Mouse (Mus musculus) liver, embryonic 11.5 days (tissue): ENCODE results near the gene Nmt2. TPM values are rescaled to one million over a fixed set of nuclear protein-coding genes. Genes with fewer than 3 reads are reported as not detected.

Experiments
- ATAC-seq: fragments of 200-750 bp; cut with Nextera tagmentation; replicated peaks from 2 replicates; pipeline ENCODE4 v1.8.0; 2017; ENCODE audit warnings: moderate number of reproducible peaks, mild to moderate bottlenecking, moderate TSS enrichment, moderate library complexity; ENCODE audit not compliant: low FRiP score
- DNase-seq: peaks from one replicate; pipeline ENCODE4 v3.0.0-alpha.2; 2017; ENCODE audit warnings: low spot score
- H3K27ac ChIP-seq: fragments of 300-500 bp; sonication (generic); 2 replicates; pipeline ENCODE4 v1.5.1; 2014; ENCODE audit warnings: mild to moderate bottlenecking, low read depth, low read length, control low read depth
- H3K27me3 ChIP-seq: fragments of 300-500 bp; sonication (generic); replicated peaks from 2 replicates; pipeline ENCODE4 v1.6.1; 2014; ENCODE audit warnings: low read length, mixed read lengths; ENCODE audit not compliant: control insufficient read depth, insufficient read depth
- H3K36me3 ChIP-seq: fragments of 300-500 bp; sonication (generic); 2 replicates; pipeline ENCODE4 v1.6.1; 2014; ENCODE audit warnings: mild to moderate bottlenecking, low read length, moderate library complexity, mixed read lengths; ENCODE audit not compliant: control insufficient read depth, insufficient read depth
- H3K4me1 ChIP-seq: fragments of 300-500 bp; sonication (generic); replicated peaks from 2 replicates; pipeline ENCODE4 v1.6.1; 2014; ENCODE audit warnings: low read length, mixed read lengths; ENCODE audit not compliant: control insufficient read depth, insufficient read depth
- H3K4me2 ChIP-seq: fragments of 300-500 bp; sonication (generic); 2 replicates; pipeline ENCODE4 v1.6.1; 2014; ENCODE audit warnings: mild to moderate bottlenecking, control low read depth, moderate library complexity
- H3K4me3 ChIP-seq: fragments of 300-500 bp; sonication (generic); 2 replicates; pipeline ENCODE4 v1.5.1; 2014; ENCODE audit warnings: low read depth, low read length, control low read depth
- H3K9ac ChIP-seq: fragments of 300-500 bp; sonication (generic); 2 replicates; pipeline ENCODE4 v1.6.1; 2014; ENCODE audit warnings: low read depth, low read length, control low read depth
- H3K9me3 ChIP-seq: fragments of 300-500 bp; sonication (generic); 2 replicates; pipeline ENCODE4 v1.6.1; 2016; ENCODE audit warnings: low read length, inconsistent platforms, mixed read lengths; ENCODE audit not compliant: control insufficient read depth
- WGBS: fragments of 180-500 bp; shearing (Covaris S2); extraction: QIAGEN DNeasy Blood & Tissue Kit; methylation state at CpG from one replicate; pipeline ENCODE4 v1.1.7; 2014; 5-methylcytosine and 5-hydroxymethylcytosine counted together
- polyA plus RNA-seq: library from polyadenylated mRNA; unstranded; fragments of >200 nt; fragmentation: Nextera tagmentation; extraction: Ambion mirVana; gene quantifications from 2 replicates; pipeline ENCODE4 v1.2.1, GENCODE M21; 2014

Nmt2 gene
- polyA plus RNA-seq = 36.1 and 36.5 TPM in 2 replicates

GRCm38 (mm10) chr2:3283602-3284472, at the start of gene Nmt2:
Gene Nmt2, plus strand, starts transcription at chr2:3284212.
- WGBS = under 1% methylated on average over 84 of the region's 88 CpGs
- Histone ChIP-seq H3K27ac (peak within 1 kb of the TSS; percentile 79), H3K4me1 (peaks cover 14% of the 10 kb centered on the region), H3K9ac (peak within 1 kb of the TSS; percentile 82), H3K9me3 (no peaks in the 10 kb centered on the region), H3K4me3 (peak within 1 kb of the TSS; percentile 59), H3K36me3 (no peaks in the 10 kb centered on the region), H3K4me2 (peak within 1 kb of the TSS; percentile 84), H3K27me3 (no peaks in the 10 kb centered on the region)
- DNase-seq (peak; percentile 97), ATAC-seq (peak; percentile 93)

GRCm38 (mm10) chr2:3239255-3239654, 44.8 kb upstream of the Nmt2 start:
- ATAC-seq (no peak), DNase-seq (peak; percentile 1)
- Histone ChIP-seq H3K4me2 (no peak overlapping the region), H3K27ac (no peak overlapping the region), H3K27me3 (no peaks in the 10 kb centered on the region), H3K9ac (no peak overlapping the region), H3K4me3 (no peak overlapping the region), H3K36me3 (no peaks in the 10 kb centered on the region), H3K9me3 (no peaks in the 10 kb centered on the region), H3K4me1 (no peaks in the 10 kb centered on the region)
- WGBS = 58% methylated on average over 5 of the region's 5 CpGs

- Histone ChIP-seq H3K9me3 (no peaks in the 10 kb centered on the region), H3K4me2 (no peak overlapping the region), H3K4me3 (no peak overlapping the region), H3K36me3 (no peaks in the 10 kb centered on the region), H3K4me1 (no peaks in the 10 kb centered on the region), H3K27ac (no peak overlapping the region), H3K27me3 (no peaks in the 10 kb centered on the region), H3K9ac (no peak overlapping the region)
- 54% methylated on average over 3 of the region's 3 CpGs for WGBS
- DNase-seq (no peak), ATAC-seq (no peak)
Observed at GRCm38 (mm10) chr2:3244251-3244650, 39.8 kb upstream of the Nmt2 start.

GRCm38 (mm10) chr2:3251309-3251708, 32.7 kb upstream of the Nmt2 start:
- Histone ChIP-seq H3K27ac (no peak overlapping the region), H3K36me3 (no peaks in the 10 kb centered on the region), H3K9me3 (no peaks in the 10 kb centered on the region), H3K27me3 (no peaks in the 10 kb centered on the region), H3K4me3 (no peak overlapping the region), H3K4me2 (no peak overlapping the region), H3K9ac (no peak overlapping the region), H3K4me1 (no peaks in the 10 kb centered on the region)
- 64% methylated on average over 2 of the region's 2 CpGs for WGBS
- no peak for DNase-seq
- no peak for ATAC-seq

- Histone ChIP-seq H3K4me1 (no peaks in the 10 kb centered on the region), H3K36me3 (no peaks in the 10 kb centered on the region), H3K9me3 (no peaks in the 10 kb centered on the region), H3K4me2 (no peak overlapping the region), H3K27ac (no peak overlapping the region), H3K9ac (no peak overlapping the region), H3K4me3 (no peak overlapping the region), H3K27me3 (no peaks in the 10 kb centered on the region)
- ATAC-seq (no peak), DNase-seq (no peak)
- WGBS = 78% methylated on average over 3 of the region's 3 CpGs
Observed at GRCm38 (mm10) chr2:3266466-3266865, 17.5 kb upstream of the Nmt2 start.

GRCm38 (mm10) chr2:3267879-3268278, 16.1 kb upstream of the Nmt2 start:
- no peak for ATAC-seq
- no peak overlapping the region for H3K4me2 ChIP-seq
- 27% methylated on average over 3 of the region's 3 CpGs for WGBS

GRCm38 (mm10) chr2:3273349-3273748, 10.7 kb upstream of the Nmt2 start:
- Histone ChIP-seq H3K4me1 (no peaks in the 10 kb centered on the region), H3K4me2 (no peak overlapping the region), H3K27me3 (no peaks in the 10 kb centered on the region), H3K9me3 (no peaks in the 10 kb centered on the region), H3K36me3 (no peaks in the 10 kb centered on the region), H3K27ac (no peak overlapping the region), H3K9ac (no peak overlapping the region), H3K4me3 (no peak overlapping the region)
- ATAC-seq (no peak), DNase-seq (no peak)
- WGBS = 73% methylated on average over 2 of the region's 2 CpGs

More at GRCm38 (mm10) chr2:3267879-3268278, 16.1 kb upstream of the Nmt2 start:
- DNase-seq = no peak
- no peaks in the 10 kb centered on the region for H3K27me3 ChIP-seq
- no peak overlapping the region for H3K9ac ChIP-seq
- H3K27ac ChIP-seq = no peak overlapping the region
- no peaks in the 10 kb centered on the region for H3K9me3 ChIP-seq
- H3K4me1 ChIP-seq = no peaks in the 10 kb centered on the region
- H3K36me3 ChIP-seq = no peaks in the 10 kb centered on the region
- no peak overlapping the region for H3K4me3 ChIP-seq

- WGBS = 57% methylated on average over 2 of the region's 2 CpGs
- no peak overlapping the region for H3K4me3 ChIP-seq
- no peaks in the 10 kb centered on the region for H3K36me3 ChIP-seq
- H3K4me1 ChIP-seq = no peaks in the 10 kb centered on the region
- no peak overlapping the region for H3K4me2 ChIP-seq
- ATAC-seq (no peak), DNase-seq (no peak)
- H3K9ac ChIP-seq = no peak overlapping the region
- H3K9me3 ChIP-seq = no peaks in the 10 kb centered on the region
- no peaks in the 10 kb centered on the region for H3K27me3 ChIP-seq
- H3K27ac ChIP-seq = no peak overlapping the region
Observed at GRCm38 (mm10) chr2:3276106-3276505, 7.9 kb upstream of the Nmt2 start.

GRCm38 (mm10) chr2:3277502-3277901, 6.5 kb upstream of the Nmt2 start:
- ATAC-seq (no peak), DNase-seq (no peak)
- no peak overlapping the region for H3K27ac ChIP-seq
- no peak overlapping the region for H3K4me3 ChIP-seq
- no peak overlapping the region for H3K4me2 ChIP-seq
- WGBS = 76% methylated on average over 7 of the region's 7 CpGs
- no peaks in the 10 kb centered on the region for H3K27me3 ChIP-seq
- peaks cover 3% of the 10 kb centered on the region for H3K4me1 ChIP-seq
- H3K36me3 ChIP-seq = no peaks in the 10 kb centered on the region
- H3K9ac ChIP-seq = no peak overlapping the region
- no peaks in the 10 kb centered on the region for H3K9me3 ChIP-seq
